Mouse (Mus musculus) MN1 (cell line): ENCODE data around the gene Naif1.

Experiments
- DNase-seq: peaks from one replicate; pipeline ENCODE4 v3.0.0-alpha.2; 2016; ENCODE audit warnings: low spot score

Gene Naif1

GRCm38 (mm10) chr2:32501754-32502324, 51.6 kb downstream of the Naif1 start:
- no peak for DNase-seq

- no peak for DNase-seq
Measured at GRCm38 (mm10) chr2:32502843-32503242, 52.6 kb downstream of the Naif1 start.

GRCm38 (mm10) chr2:32503588-32503987, 53.3 kb downstream of the Naif1 start:
- no peak for DNase-seq

- no peak for DNase-seq
Measured at GRCm38 (mm10) chr2:32505536-32505935, 55.3 kb downstream of the Naif1 start.
